Mouse (Mus musculus): ENCODE measurements around the gene Mb. TPM values are rescaled to one million over a fixed set of nuclear protein-coding genes. Genes with fewer than 3 reads are reported as not detected.

Gene Mb
- total and polyA plus RNA-seq, 3 experiments = not detected

GRCm38 (mm10) chr15:77014985-77015384, 35.5 kb downstream of the Mb start:
- H3K9ac ChIP-seq (ENCODE audit: control insufficient read depth, low read depth, low read length, poor library complexity, severe bottlenecking) = no peak overlapping the region
- H3K4me1 ChIP-seq (ENCODE audit: control insufficient read depth in 1 of 2, insufficient read depth in 2 of 2, low read length in 2 of 2) = no peaks in the 10 kb centered on the region
- no peak overlapping the region for H3K27ac ChIP-seq (ENCODE audit: control insufficient read depth, low read depth, low read length)
- no peaks in the 10 kb centered on the region for H3K9me3 ChIP-seq (replicated peaks; ENCODE audit: insufficient read depth, low read length)
- TF ChIP-seq MAZ (IDR thresholded peaks at IDR 0.05; ENCODE audit: low read depth, low read length) (no peak), USF1 (IDR thresholded peaks at IDR 0.05; ENCODE audit: low read depth, low read length) (no peak), KAT2A (conservative IDR thresholded peaks at IDR 0.05; ENCODE audit: low read depth, low read length) (no peak)
- no peak overlapping the region for H3K4me3 ChIP-seq (ENCODE audit: control insufficient read depth in 1 of 2, insufficient read depth in 1 of 2, low read depth in 2 of 2, low read length in 2 of 2)
- no peaks in the 10 kb centered on the region for H3K36me3 ChIP-seq (ENCODE audit: control insufficient read depth in 1 of 2, insufficient read depth in 2 of 2, low read length in 2 of 2)
- H3K27me3 ChIP-seq (ENCODE audit: control insufficient read depth in 1 of 2, insufficient read depth in 2 of 2, low read length in 2 of 2) = no peaks in the 10 kb centered on the region
- H3K79me2 ChIP-seq (ENCODE audit: control insufficient read depth, insufficient read depth, low read length, poor library complexity) = no peaks in the 10 kb centered on the region
- DNase-seq (ENCODE audit: low read depth, low spot score) = no peak

GRCm38 (mm10) chr15:77014431-77014830, 36.0 kb downstream of the Mb start:
- Histone ChIP-seq H3K27me3 (ENCODE audit: control insufficient read depth in 1 of 2, insufficient read depth in 2 of 2, low read length in 2 of 2) (no peaks in the 10 kb centered on the region), H3K4me3 (ENCODE audit: control insufficient read depth in 1 of 2, insufficient read depth in 1 of 2, low read depth in 2 of 2, low read length in 2 of 2) (no peak overlapping the region)
- no peak for TF ChIP-seq RAD21 (IDR thresholded peaks at IDR 0.05; ENCODE audit: low read depth, low read length)
- no peak for TF ChIP-seq UBTF (IDR thresholded peaks at IDR 0.05; ENCODE audit: borderline replicate concordance, insufficient read depth, low read depth, low read length)
- no peak for TF ChIP-seq CHD2 (IDR thresholded peaks at IDR 0.05; ENCODE audit: low read length)
- TF ChIP-seq KAT2A (conservative IDR thresholded peaks at IDR 0.05; ENCODE audit: low read depth, low read length) = no peak
- TF ChIP-seq MAZ (IDR thresholded peaks at IDR 0.05; ENCODE audit: low read depth, low read length) = no peak
- TF ChIP-seq CTCF (IDR thresholded peaks at IDR 0.05 in 2 of 3, conservative IDR thresholded peaks at IDR 0.05 in 1 of 3; ENCODE audit: control insufficient read depth in 1 of 3, insufficient read depth in 1 of 3, low read depth in 2 of 3, low read length in 3 of 3, poor library complexity in 1 of 3, severe bottlenecking in 1 of 3) = no peak
- no peak for TF ChIP-seq USF1 (IDR thresholded peaks at IDR 0.05; ENCODE audit: low read depth, low read length)
- TF ChIP-seq POLR2A (IDR thresholded peaks at IDR 0.05; ENCODE audit: control insufficient read depth in 1 of 2, insufficient read depth in 1 of 2, low read depth in 1 of 2, low read length in 2 of 2, poor library complexity in 1 of 2) = no peak

GRCm38 (mm10) chr15:77013753-77014241, 36.7 kb downstream of the Mb start:
- Histone ChIP-seq H3K27me3 (ENCODE audit: control insufficient read depth in 1 of 2, insufficient read depth in 2 of 2, low read length in 2 of 2) (no peaks in the 10 kb centered on the region), H3K27ac (ENCODE audit: control insufficient read depth, low read depth, low read length) (no peak overlapping the region), H3K9me3 (replicated peaks; ENCODE audit: insufficient read depth, low read length) (no peaks in the 10 kb centered on the region), H3K79me2 (ENCODE audit: control insufficient read depth, insufficient read depth, low read length, poor library complexity) (no peaks in the 10 kb centered on the region), H3K4me3 (ENCODE audit: control insufficient read depth in 1 of 2, insufficient read depth in 1 of 2, low read depth in 2 of 2, low read length in 2 of 2) (no peak overlapping the region), H3K9ac (ENCODE audit: control insufficient read depth, low read depth, low read length, poor library complexity, severe bottlenecking) (no peak overlapping the region), H3K36me3 (ENCODE audit: control insufficient read depth in 1 of 2, insufficient read depth in 2 of 2, low read length in 2 of 2) (no peaks in the 10 kb centered on the region), H3K4me1 (ENCODE audit: control insufficient read depth in 1 of 2, insufficient read depth in 2 of 2, low read length in 2 of 2) (no peaks in the 10 kb centered on the region)
- no peak for TF ChIP-seq POLR2A (IDR thresholded peaks at IDR 0.05; ENCODE audit: control insufficient read depth in 1 of 2, insufficient read depth in 1 of 2, low read depth in 1 of 2, low read length in 2 of 2, poor library complexity in 1 of 2)
- TF ChIP-seq ZC3H11A (IDR thresholded peaks at IDR 0.05; ENCODE audit: low read depth, low read length) = no peak
- no peak for TF ChIP-seq RAD21 (IDR thresholded peaks at IDR 0.05; ENCODE audit: low read depth, low read length)
- no peak for TF ChIP-seq HCFC1 (IDR thresholded peaks at IDR 0.05; ENCODE audit: low read depth, low read length)
- no peak for TF ChIP-seq MAFK (IDR thresholded peaks at IDR 0.05; ENCODE audit: borderline replicate concordance, low read depth, low read length)
- TF ChIP-seq RCOR1 (IDR thresholded peaks at IDR 0.05; ENCODE audit: low read depth, low read length) = no peak
- TF ChIP-seq TAL1 (IDR thresholded peaks at IDR 0.05; ENCODE audit: low read length) = no peak
- TF ChIP-seq MYC (IDR thresholded peaks at IDR 0.05; ENCODE audit: low read depth, low read length) = no peak
- no peak for DNase-seq (ENCODE audit: low read depth, low spot score)

More at GRCm38 (mm10) chr15:77014431-77014830, 36.0 kb downstream of the Mb start:
- no peaks in the 10 kb centered on the region for H3K4me1 ChIP-seq (ENCODE audit: control insufficient read depth in 1 of 2, insufficient read depth in 2 of 2, low read length in 2 of 2)
- no peak for DNase-seq (ENCODE audit: low read depth, low spot score)
- no peak overlapping the region for H3K9ac ChIP-seq (ENCODE audit: control insufficient read depth, low read depth, low read length, poor library complexity, severe bottlenecking)
- H3K9me3 ChIP-seq (replicated peaks; ENCODE audit: insufficient read depth, low read length) = no peaks in the 10 kb centered on the region
- no peaks in the 10 kb centered on the region for H3K79me2 ChIP-seq (ENCODE audit: control insufficient read depth, insufficient read depth, low read length, poor library complexity)
- no peak overlapping the region for H3K27ac ChIP-seq (ENCODE audit: control insufficient read depth, low read depth, low read length)
- no peaks in the 10 kb centered on the region for H3K36me3 ChIP-seq (ENCODE audit: control insufficient read depth in 1 of 2, insufficient read depth in 2 of 2, low read length in 2 of 2)
